Mouse (Mus musculus): ENCODE data around the gene Cks1b. TPM values are rescaled to one million over a fixed set of nuclear protein-coding genes. Genes with fewer than 3 reads are reported as not detected.

Gene Cks1b
- total and polyA plus RNA-seq, 3 experiments, result 177 to 438 (median 271) TPM

GRCm38 (mm10) chr3:89420421-89420820, 2.2 kb upstream of the Cks1b start:
- peaks cover 12 to 57% of the 10 kb centered on the region in 2 experiments for H3K36me3 ChIP-seq (ENCODE audit: control insufficient read depth in 1 of 2, insufficient read depth in 2 of 2, low read length in 2 of 2)
- DNase-seq (ENCODE audit: low read depth, low spot score), result no peak
- no peak for TF ChIP-seq MYC (IDR thresholded peaks at IDR 0.05; ENCODE audit: low read depth, low read length)
- TF ChIP-seq ZNF384 (IDR thresholded peaks at IDR 0.05; ENCODE audit: low read depth, low read length), result peak; percentile 50; the same call in 1 of the 2 replicates
- TF ChIP-seq ETS1 (IDR thresholded peaks at IDR 0.05; ENCODE audit: low read depth, low read length), result no peak
- no peak for TF ChIP-seq JUND (IDR thresholded peaks at IDR 0.05; ENCODE audit: low read depth, low read length)
- TF ChIP-seq CHD1 (IDR thresholded peaks at IDR 0.05; ENCODE audit: low read depth, low read length), result no peak
- H3K4me1 ChIP-seq (ENCODE audit: control insufficient read depth in 1 of 2, insufficient read depth in 2 of 2, low read length in 2 of 2), result peaks cover 27 to 57% of the 10 kb centered on the region in 2 experiments
- no peak overlapping the region for H3K9ac ChIP-seq (ENCODE audit: control insufficient read depth, low read depth, low read length, poor library complexity, severe bottlenecking)
- no peaks in the 10 kb centered on the region for H3K9me3 ChIP-seq (replicated peaks; ENCODE audit: insufficient read depth, low read length)
- H3K4me3 ChIP-seq (ENCODE audit: control insufficient read depth in 1 of 2, insufficient read depth in 1 of 2, low read depth in 2 of 2, low read length in 2 of 2), result no peak overlapping the region
- H3K79me2 ChIP-seq (ENCODE audit: control insufficient read depth, insufficient read depth, low read length, poor library complexity), result peaks cover 48% of the 10 kb centered on the region
- no peaks in the 10 kb centered on the region for H3K27me3 ChIP-seq (ENCODE audit: control insufficient read depth in 1 of 2, insufficient read depth in 2 of 2, low read length in 2 of 2)
- H3K27ac ChIP-seq (ENCODE audit: control insufficient read depth, low read depth, low read length), result no peak overlapping the region

- no peak for TF ChIP-seq MEF2A (IDR thresholded peaks at IDR 0.05; ENCODE audit: extremely low read depth, insufficient replicate concordance, low read depth, low read length, poor library complexity, severe bottlenecking)
- TF ChIP-seq USF2 (IDR thresholded peaks at IDR 0.05; ENCODE audit: borderline replicate concordance in 1 of 2, insufficient read depth in 1 of 2, low read depth in 1 of 2, low read length in 2 of 2), result no peak
- no peak for TF ChIP-seq HCFC1 (IDR thresholded peaks at IDR 0.05; ENCODE audit: low read depth, low read length)
- no peak; the same call in 1 of the 2 replicates for TF ChIP-seq ZNF384 (IDR thresholded peaks at IDR 0.05; ENCODE audit: low read depth, low read length)
- no peak for TF ChIP-seq SMC3 (IDR thresholded peaks at IDR 0.05; ENCODE audit: low read depth, low read length)
- TF ChIP-seq NRF1 (IDR thresholded peaks at IDR 0.05; ENCODE audit: insufficient read depth, low read depth, low read length, poor library complexity, severe bottlenecking), result no peak
- no peak for TF ChIP-seq ETS1 (IDR thresholded peaks at IDR 0.05; ENCODE audit: low read depth, low read length)
- H3K4me1 ChIP-seq (ENCODE audit: control insufficient read depth in 1 of 2, insufficient read depth in 2 of 2, low read length in 2 of 2), result peaks cover 27 to 57% of the 10 kb centered on the region in 2 experiments
Measured at GRCm38 (mm10) chr3:89419981-89420380, 1.8 kb upstream of the Cks1b start.

DNA sequence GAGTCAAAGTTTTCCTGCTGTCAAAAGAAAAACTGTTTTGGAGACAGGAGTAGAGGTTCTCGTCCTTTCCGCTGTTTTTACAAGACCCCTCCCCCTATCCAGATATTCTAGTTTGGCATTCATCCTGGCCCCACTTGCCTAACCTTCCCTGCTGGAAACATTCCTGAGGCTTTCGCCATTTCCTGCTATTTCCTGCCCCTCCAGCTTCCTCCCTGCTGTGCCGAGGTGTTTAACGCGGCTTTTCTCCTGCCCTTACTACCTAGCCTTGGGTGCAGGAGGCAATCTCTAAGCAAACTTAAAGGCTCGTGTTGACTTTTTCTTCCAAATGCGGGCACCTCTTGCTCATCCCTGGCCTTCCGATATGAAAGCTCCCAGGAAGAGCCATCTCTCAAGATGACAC, 1.4 kb upstream of the Cks1b start:
- peaks cover 48% of the 10 kb centered on the region for H3K79me2 ChIP-seq (ENCODE audit: control insufficient read depth, insufficient read depth, low read length, poor library complexity)
- TF ChIP-seq E2F4 (IDR thresholded peaks at IDR 0.05; ENCODE audit: borderline replicate concordance, low read depth, low read length) (no peak), EP300 (IDR thresholded peaks at IDR 0.05; ENCODE audit: low read depth in 1 of 2, low read length in 2 of 2) (no peak), USF1 (IDR thresholded peaks at IDR 0.05; ENCODE audit: low read depth, low read length) (no peak), KAT2A (conservative IDR thresholded peaks at IDR 0.05; ENCODE audit: low read depth, low read length) (no peak), GATA1 (IDR thresholded peaks at IDR 0.05; ENCODE audit: low read depth, low read length) (no peak), CHD1 (IDR thresholded peaks at IDR 0.05; ENCODE audit: low read depth, low read length) (no peak), ZC3H11A (IDR thresholded peaks at IDR 0.05; ENCODE audit: low read depth, low read length) (no peak), UBTF (IDR thresholded peaks at IDR 0.05; ENCODE audit: borderline replicate concordance, insufficient read depth, low read depth, low read length) (no peak), POLR2A (IDR thresholded peaks at IDR 0.05; ENCODE audit: control insufficient read depth in 1 of 2, insufficient read depth in 1 of 2, low read depth in 1 of 2, low read length in 2 of 2, poor library complexity in 1 of 2) (no peak)
- H3K36me3 ChIP-seq (ENCODE audit: control insufficient read depth in 1 of 2, insufficient read depth in 2 of 2, low read length in 2 of 2), result peaks cover 13 to 52% of the 10 kb centered on the region in 2 experiments
- no peak for DNase-seq (ENCODE audit: low read depth, low spot score)
- H3K4me1 ChIP-seq (ENCODE audit: control insufficient read depth in 1 of 2, insufficient read depth in 2 of 2, low read length in 2 of 2), result peaks cover 26 to 53% of the 10 kb centered on the region in 2 experiments
- H3K4me3 ChIP-seq (ENCODE audit: control insufficient read depth in 1 of 2, insufficient read depth in 1 of 2, low read depth in 2 of 2, low read length in 2 of 2), result peak overlapping the region; percentile 75 to 82
- no peak overlapping the region for H3K27ac ChIP-seq (ENCODE audit: control insufficient read depth, low read depth, low read length)
- H3K27me3 ChIP-seq (ENCODE audit: control insufficient read depth in 1 of 2, insufficient read depth in 2 of 2, low read length in 2 of 2), result no peaks in the 10 kb centered on the region
- no peaks in the 10 kb centered on the region for H3K9me3 ChIP-seq (replicated peaks; ENCODE audit: insufficient read depth, low read length)
- peak overlapping the region; percentile 76 for H3K9ac ChIP-seq (ENCODE audit: control insufficient read depth, low read depth, low read length, poor library complexity, severe bottlenecking)

More at GRCm38 (mm10) chr3:89419981-89420380, 1.8 kb upstream of the Cks1b start:
- Histone ChIP-seq H3K9me3 (replicated peaks; ENCODE audit: insufficient read depth, low read length) (no peaks in the 10 kb centered on the region), H3K4me3 (ENCODE audit: control insufficient read depth in 1 of 2, insufficient read depth in 1 of 2, low read depth in 2 of 2, low read length in 2 of 2) (peak overlapping the region in 1 of 2 experiments; percentile 82; a peak in 1 of 4 replicates), H3K36me3 (ENCODE audit: control insufficient read depth in 1 of 2, insufficient read depth in 2 of 2, low read length in 2 of 2) (peaks cover 13 to 56% of the 10 kb centered on the region in 2 experiments), H3K9ac (ENCODE audit: control insufficient read depth, low read depth, low read length, poor library complexity, severe bottlenecking) (peak overlapping the region; percentile 76; the same call in 1 of the 2 replicates), H3K27ac (ENCODE audit: control insufficient read depth, low read depth, low read length) (no peak overlapping the region), H3K27me3 (ENCODE audit: control insufficient read depth in 1 of 2, insufficient read depth in 2 of 2, low read length in 2 of 2) (no peaks in the 10 kb centered on the region), H3K79me2 (ENCODE audit: control insufficient read depth, insufficient read depth, low read length, poor library complexity) (peaks cover 48% of the 10 kb centered on the region)
- no peak for DNase-seq (ENCODE audit: low read depth, low spot score)
